Mouse (Mus musculus): ENCODE measurements around the gene Hipk3. TPM values are rescaled to one million over a fixed set of nuclear protein-coding genes. Genes with fewer than 3 reads are reported as not detected.

The Hipk3 gene
- polyA plus RNA-seq, 1 experiment from 2014 or later: 8.8 TPM

GRCm38 (mm10) chr2:104494801-104495185, 547 bp upstream of the Hipk3 start:
- no peak for TF ChIP-seq CTCF (IDR thresholded peaks at IDR 0.05; ENCODE audit: low read depth)
- TF ChIP-seq EP300 (optimal IDR thresholded peaks at IDR 0.05): no peak
- Histone ChIP-seq H3K4me1 (replicated peaks; ENCODE audit: control insufficient read depth, insufficient read depth) (no peaks in the 10 kb centered on the region), H3K9ac (ENCODE audit: low read length) (peak overlapping the region; percentile 100), H3K4me2 (replicated peaks; ENCODE audit: low read depth) (peak overlapping the region; percentile 77), H3K27ac (replicated peaks) (peak overlapping the region; percentile 100), H3K36me3 (ENCODE audit: control insufficient read depth, insufficient read depth, low read length) (no peaks in the 10 kb centered on the region), H3K27me3 (ENCODE audit: control insufficient read depth, insufficient read depth, low read length) (no peaks in the 10 kb centered on the region), H3K9me3 (ENCODE audit: control insufficient read depth, low read length) (no peaks in the 10 kb centered on the region), H3K4me3 (ENCODE audit: low read depth, low read length) (peak overlapping the region; percentile 99)
- no peak for DNase-seq (ENCODE audit: low spot score)
- 12% methylated on average over 9 of the region's 9 CpGs for WGBS
- ATAC-seq (ENCODE audit: low FRiP score, low TSS enrichment): no peak

DNA sequence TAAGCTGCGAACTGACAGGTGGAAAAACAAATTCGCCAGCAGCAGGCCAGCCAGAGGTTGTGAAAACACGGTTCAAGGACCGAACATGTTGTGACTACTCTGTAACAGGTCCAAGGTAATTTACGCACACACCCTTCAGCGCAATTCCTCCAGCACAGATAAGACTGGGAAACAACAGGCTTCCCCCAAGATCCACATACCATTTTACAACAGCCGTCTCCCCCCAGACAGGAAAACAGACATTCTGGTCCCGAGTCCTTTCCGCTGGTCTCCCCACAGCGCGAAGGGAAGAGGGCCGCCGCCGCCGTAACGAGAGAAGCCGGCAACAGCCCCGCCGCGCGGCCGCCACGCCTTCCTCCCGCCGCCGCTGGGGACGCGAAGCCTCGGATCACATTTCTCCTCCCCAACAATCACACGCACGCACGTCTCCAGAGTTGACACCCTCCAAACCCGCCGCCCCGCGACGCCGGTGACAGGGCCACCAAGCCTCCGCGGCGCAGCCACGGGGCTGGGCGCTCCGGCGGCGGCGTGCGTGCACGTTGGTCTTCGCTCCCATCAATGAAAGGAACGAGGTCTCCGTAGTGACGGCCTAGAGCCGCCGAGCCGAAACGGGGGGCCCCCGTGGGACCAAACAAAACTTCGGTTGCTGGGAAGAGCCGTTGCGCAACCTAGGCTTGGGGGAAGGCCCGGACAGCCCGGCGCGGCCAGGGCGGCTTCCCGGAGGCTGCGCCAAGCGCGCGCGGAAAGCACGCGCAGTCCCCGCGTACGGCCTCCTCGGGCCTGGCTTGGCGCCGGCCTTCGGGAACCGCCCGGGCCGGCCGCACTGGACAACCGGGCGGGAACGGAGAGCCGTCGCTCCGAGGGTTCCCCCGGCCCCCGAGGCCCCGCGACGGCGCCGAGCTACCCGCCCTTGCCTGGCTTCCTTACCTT, 960 bp downstream of the Hipk3 start:
- TF ChIP-seq CTCF (IDR thresholded peaks at IDR 0.05; ENCODE audit: low read depth) (peak; percentile 58), EP300 (optimal IDR thresholded peaks at IDR 0.05) (no peak)
- peak; percentile 85 for ATAC-seq (ENCODE audit: low FRiP score, low TSS enrichment)
- no peaks in the 10 kb centered on the region for H3K9me3 ChIP-seq (ENCODE audit: control insufficient read depth, low read length)
- H3K4me1 ChIP-seq (replicated peaks; ENCODE audit: control insufficient read depth, insufficient read depth): no peaks in the 10 kb centered on the region
- under 1% methylated on average over 92 of the region's 99 CpGs for WGBS
- peak overlapping the region; percentile 100 for H3K9ac ChIP-seq (ENCODE audit: low read length)
- no peaks in the 10 kb centered on the region for H3K27me3 ChIP-seq (ENCODE audit: control insufficient read depth, insufficient read depth, low read length)
- peak; percentile 90 for DNase-seq (ENCODE audit: low spot score)
- peak overlapping the region; percentile 100 for H3K27ac ChIP-seq (replicated peaks)
- peak overlapping the region; percentile 77 for H3K4me2 ChIP-seq (replicated peaks; ENCODE audit: low read depth)
- H3K36me3 ChIP-seq (ENCODE audit: control insufficient read depth, insufficient read depth, low read length): no peaks in the 10 kb centered on the region
- peak overlapping the region; percentile 99 for H3K4me3 ChIP-seq (ENCODE audit: low read depth, low read length)

- DNase-seq (ENCODE audit: low spot score): no peak
- Histone ChIP-seq H3K9ac (ENCODE audit: low read length) (no peak overlapping the region), H3K4me3 (ENCODE audit: low read depth, low read length) (no peak overlapping the region), H3K9me3 (ENCODE audit: control insufficient read depth, low read length) (no peaks in the 10 kb centered on the region), H3K4me1 (replicated peaks; ENCODE audit: control insufficient read depth, insufficient read depth) (no peaks in the 10 kb centered on the region), H3K36me3 (ENCODE audit: control insufficient read depth, insufficient read depth, low read length) (no peaks in the 10 kb centered on the region), H3K27me3 (ENCODE audit: control insufficient read depth, insufficient read depth, low read length) (no peaks in the 10 kb centered on the region), H3K4me2 (replicated peaks; ENCODE audit: low read depth) (peak overlapping the region; percentile 28; the same call in 1 of the 2 replicates), H3K27ac (replicated peaks) (no peak overlapping the region)
- TF ChIP-seq CTCF (IDR thresholded peaks at IDR 0.05; ENCODE audit: low read depth) (no peak), EP300 (optimal IDR thresholded peaks at IDR 0.05) (no peak)
- 23% methylated on average over 2 of the region's 2 CpGs for WGBS
- no peak for ATAC-seq (ENCODE audit: low FRiP score, low TSS enrichment)
These were observed 2.9 kb downstream of the Hipk3 start for GRCm38 (mm10) chr2:104491221-104491795.

DNA sequence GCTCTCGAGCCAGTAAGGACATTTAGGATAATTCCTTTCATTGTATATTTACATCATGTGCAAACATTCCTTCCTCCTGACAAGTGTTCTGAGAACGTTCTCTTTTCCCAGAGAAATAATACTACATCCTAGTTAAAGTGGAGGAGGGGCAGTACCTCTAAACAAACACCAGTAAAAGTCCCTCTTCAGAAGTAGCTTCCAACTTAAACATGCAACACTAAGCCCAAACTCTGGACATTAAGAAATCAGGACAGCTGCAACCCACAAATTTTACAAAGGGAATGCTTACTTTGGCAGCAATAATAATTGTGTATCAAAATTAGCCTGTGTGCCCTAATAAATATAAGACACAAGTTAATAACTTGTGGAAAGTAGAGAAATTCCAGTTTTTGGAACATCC, 3.5 kb downstream of the Hipk3 start:
- Histone ChIP-seq H3K27me3 (ENCODE audit: control insufficient read depth, insufficient read depth, low read length) (no peaks in the 10 kb centered on the region), H3K4me1 (replicated peaks; ENCODE audit: control insufficient read depth, insufficient read depth) (no peaks in the 10 kb centered on the region), H3K9me3 (ENCODE audit: control insufficient read depth, low read length) (no peaks in the 10 kb centered on the region), H3K27ac (replicated peaks) (no peak overlapping the region), H3K4me3 (ENCODE audit: low read depth, low read length) (no peak overlapping the region), H3K4me2 (replicated peaks; ENCODE audit: low read depth) (no peak overlapping the region), H3K36me3 (ENCODE audit: control insufficient read depth, insufficient read depth, low read length) (no peaks in the 10 kb centered on the region), H3K9ac (ENCODE audit: low read length) (no peak overlapping the region)
- DNase-seq (ENCODE audit: low spot score) (no peak), ATAC-seq (ENCODE audit: low FRiP score, low TSS enrichment) (no peak)
- WGBS: 10% methylated on average over 2 of the region's 2 CpGs
- TF ChIP-seq EP300 (optimal IDR thresholded peaks at IDR 0.05): no peak
- no peak for TF ChIP-seq CTCF (IDR thresholded peaks at IDR 0.05; ENCODE audit: low read depth)

DNA sequence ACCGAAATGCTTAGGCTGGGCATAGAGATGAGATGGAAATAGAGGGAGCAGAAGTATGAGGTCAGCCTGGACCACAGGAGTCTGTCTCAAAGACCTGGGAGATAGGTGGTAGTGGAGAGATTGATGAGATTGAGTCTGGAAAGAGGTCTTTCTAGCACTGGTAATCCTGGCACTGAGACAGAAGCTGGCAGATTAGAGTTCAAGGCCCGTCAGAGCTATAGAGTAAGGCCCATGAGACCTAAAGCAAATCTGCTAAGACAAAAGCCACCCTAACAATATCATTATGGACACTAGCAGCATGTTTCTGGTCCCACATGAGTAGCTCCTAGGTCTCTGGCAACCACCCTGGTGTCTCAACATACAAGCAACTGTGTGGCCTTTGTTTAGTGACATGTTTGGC, 4.4 kb downstream of the Hipk3 start:
- no peak for ATAC-seq (ENCODE audit: low FRiP score, low TSS enrichment)
- 93% methylated on average over 2 of the region's 2 CpGs for WGBS
- no peak for TF ChIP-seq CTCF (IDR thresholded peaks at IDR 0.05; ENCODE audit: low read depth)
- no peak for TF ChIP-seq EP300 (optimal IDR thresholded peaks at IDR 0.05)

GRCm38 (mm10) chr2:104484438-104484837, 9.8 kb downstream of the Hipk3 start:
- H3K9me3 ChIP-seq (ENCODE audit: control insufficient read depth, low read length): no peaks in the 10 kb centered on the region
- no peak overlapping the region for H3K4me2 ChIP-seq (replicated peaks; ENCODE audit: low read depth)
- DNase-seq (ENCODE audit: low spot score) (no peak), ATAC-seq (ENCODE audit: low FRiP score, low TSS enrichment) (peak; percentile 32; the same call in 1 of the 2 replicates)
- TF ChIP-seq CTCF (IDR thresholded peaks at IDR 0.05; ENCODE audit: low read depth) (no peak), EP300 (optimal IDR thresholded peaks at IDR 0.05) (no peak)
- no peak overlapping the region for H3K9ac ChIP-seq (ENCODE audit: low read length)
- no peak overlapping the region for H3K4me3 ChIP-seq (ENCODE audit: low read depth, low read length)
- H3K27me3 ChIP-seq (ENCODE audit: control insufficient read depth, insufficient read depth, low read length): no peaks in the 10 kb centered on the region
- no peaks in the 10 kb centered on the region for H3K36me3 ChIP-seq (ENCODE audit: control insufficient read depth, insufficient read depth, low read length)
- H3K4me1 ChIP-seq (replicated peaks; ENCODE audit: control insufficient read depth, insufficient read depth): no peaks in the 10 kb centered on the region
- no peak overlapping the region for H3K27ac ChIP-seq (replicated peaks)
- 35% methylated on average over 5 of the region's 5 CpGs for WGBS

More for the DNA sequence above, 4.4 kb downstream of the Hipk3 start:
- Histone ChIP-seq H3K9ac (ENCODE audit: low read length) (no peak overlapping the region), H3K4me1 (replicated peaks; ENCODE audit: control insufficient read depth, insufficient read depth) (no peaks in the 10 kb centered on the region), H3K4me3 (ENCODE audit: low read depth, low read length) (no peak overlapping the region), H3K36me3 (ENCODE audit: control insufficient read depth, insufficient read depth, low read length) (no peaks in the 10 kb centered on the region), H3K27me3 (ENCODE audit: control insufficient read depth, insufficient read depth, low read length) (no peaks in the 10 kb centered on the region), H3K4me2 (replicated peaks; ENCODE audit: low read depth) (no peak overlapping the region), H3K27ac (replicated peaks) (no peak overlapping the region), H3K9me3 (ENCODE audit: control insufficient read depth, low read length) (no peaks in the 10 kb centered on the region)
- DNase-seq (ENCODE audit: low spot score): no peak
